Mouse (Mus musculus) midbrain, embryonic 15.5 days (tissue): Measurements from ENCODE around the gene Oas1d. TPM values are rescaled to one million over a fixed set of nuclear protein-coding genes. Genes with fewer than 3 reads are reported as not detected.
"Not testable (repeated sequence)": the region's sequence is repeated elsewhere in the genome, so short reads cannot be mapped to it uniquely, and the experiment has no call there.

Experiments used
- ATAC-seq: fragments of 200-750 bp; cut with Nextera tagmentation; replicated peaks from 2 replicates; pipeline ENCODE4 v1.8.0; 2017; ENCODE audit warnings: moderate TSS enrichment
- H3K27ac ChIP-seq: fragments of 300-500 bp; sonication (generic); 2 replicates; pipeline ENCODE4 v1.5.1; 2015; ENCODE audit warnings: mild to moderate bottlenecking, inconsistent platforms
- H3K27me3 ChIP-seq: fragments of 300-500 bp; sonication (generic); replicated peaks from 2 replicates; pipeline ENCODE4 v1.6.1; 2015; ENCODE audit warnings: inconsistent platforms
- H3K36me3 ChIP-seq: fragments of 300-500 bp; sonication (generic); replicated peaks from 2 replicates; pipeline ENCODE4 v1.6.1; 2015; ENCODE audit warnings: inconsistent platforms
- H3K4me1 ChIP-seq: fragments of 300-500 bp; sonication (generic); 2 replicates; pipeline ENCODE4 v1.6.1; 2015; ENCODE audit warnings: inconsistent platforms
- H3K4me2 ChIP-seq: fragments of 300-500 bp; sonication (generic); 2 replicates; pipeline ENCODE4 v1.6.1; 2015; ENCODE audit warnings: inconsistent platforms, mild to moderate bottlenecking, moderate library complexity
- H3K4me3 ChIP-seq: fragments of 300-500 bp; sonication (generic); 2 replicates; pipeline ENCODE4 v1.5.1; 2015; ENCODE audit warnings: mild to moderate bottlenecking, inconsistent platforms
- H3K9ac ChIP-seq: fragments of 300-500 bp; sonication (generic); 2 replicates; pipeline ENCODE4 v1.6.1; 2015; ENCODE audit warnings: mild to moderate bottlenecking, inconsistent platforms
- H3K9me3 ChIP-seq: fragments of 300-500 bp; sonication (generic); 2 replicates; pipeline ENCODE4 v1.6.1; 2016; ENCODE audit warnings: inconsistent platforms
- WGBS: fragments of 180-500 bp; shearing (Covaris S2); methylation state at CpG from one replicate; pipeline ENCODE4 v1.1.7; 2015; ENCODE audit warnings: mixed read lengths; 5-methylcytosine and 5-hydroxymethylcytosine counted together
- polyA plus RNA-seq: library from polyadenylated mRNA; unstranded; fragments of >200 nt; fragmentation: Nextera tagmentation; extraction: Ambion mirVana; gene quantifications from 2 replicates; pipeline ENCODE4 v1.2.1, GENCODE M21; 2015

The Oas1d gene
- polyA plus RNA-seq, 1 experiment from 2014 or later: 0.13 TPM

- ATAC-seq: no peak
- Histone ChIP-seq H3K4me1 (no peaks in the 10 kb centered on the region), H3K27ac (no peak overlapping the region), H3K4me2 (no peak overlapping the region), H3K36me3 (no peaks in the 10 kb centered on the region), H3K9ac (no peak overlapping the region), H3K27me3 (no peaks in the 10 kb centered on the region), H3K9me3 (no peaks in the 10 kb centered on the region), H3K4me3 (no peak overlapping the region)
- WGBS: 50% methylated on average over 7 of the region's 7 CpGs
Measured at GRCm38 (mm10) chr5:120908196-120908920, 6.0 kb upstream of the Oas1d start.

GRCm38 (mm10) chr5:120919156-120919935 is 5.0 kb downstream of the Oas1d start:
- not testable (repeated sequence) for H3K4me1 ChIP-seq, H3K4me2 ChIP-seq, H3K9ac ChIP-seq, H3K9me3 ChIP-seq, H3K4me3 ChIP-seq, H3K36me3 ChIP-seq, H3K27me3 ChIP-seq, ATAC-seq, H3K27ac ChIP-seq
- 58% methylated on average over 2 of the region's 2 CpGs for WGBS

GRCm38 (mm10) chr5:120920296-120920695 is 6.0 kb downstream of the Oas1d start:
- no peak for ATAC-seq
- Histone ChIP-seq H3K27me3 (no peaks in the 10 kb centered on the region), H3K4me3 (no peak overlapping the region), H3K9me3 (no peaks in the 10 kb centered on the region), H3K4me1 (no peaks in the 10 kb centered on the region), H3K4me2 (no peak overlapping the region), H3K9ac (no peak overlapping the region), H3K27ac (no peak overlapping the region), H3K36me3 (no peaks in the 10 kb centered on the region)
- WGBS: 80% methylated on average over 3 of the region's 3 CpGs

GRCm38 (mm10) chr5:120923969-120924368 is 9.6 kb downstream of the Oas1d start:
- no peaks in the 10 kb centered on the region for H3K9me3 ChIP-seq
- no peaks in the 10 kb centered on the region for H3K27me3 ChIP-seq
- no peak overlapping the region for H3K27ac ChIP-seq
- H3K4me1 ChIP-seq: no peaks in the 10 kb centered on the region
- no peak for ATAC-seq
- H3K4me2 ChIP-seq: no peak overlapping the region
- 83% methylated on average over 4 of the region's 4 CpGs for WGBS
- H3K4me3 ChIP-seq: no peak overlapping the region
- H3K9ac ChIP-seq: no peak overlapping the region
- no peaks in the 10 kb centered on the region for H3K36me3 ChIP-seq

- not testable (repeated sequence) for H3K4me1 ChIP-seq, H3K9me3 ChIP-seq, H3K27ac ChIP-seq, H3K27me3 ChIP-seq, H3K4me3 ChIP-seq, H3K36me3 ChIP-seq, H3K4me2 ChIP-seq, H3K9ac ChIP-seq, ATAC-seq
- 92% methylated on average over 4 of the region's 4 CpGs for WGBS
Measured at GRCm38 (mm10) chr5:120924520-120924919, 10.2 kb downstream of the Oas1d start.

GRCm38 (mm10) chr5:120926311-120926710 is 12.0 kb downstream of the Oas1d start:
- 74% methylated on average over 2 of the region's 2 CpGs for WGBS
- not testable (repeated sequence) for H3K4me3 ChIP-seq, ATAC-seq, H3K27me3 ChIP-seq, H3K9me3 ChIP-seq, H3K9ac ChIP-seq, H3K27ac ChIP-seq, H3K36me3 ChIP-seq, H3K4me1 ChIP-seq, H3K4me2 ChIP-seq

GRCm38 (mm10) chr5:120927036-120927435 is 12.7 kb downstream of the Oas1d start:
- no peak overlapping the region for H3K9ac ChIP-seq
- H3K4me1 ChIP-seq: no peaks in the 10 kb centered on the region
- ATAC-seq: no peak
- no peaks in the 10 kb centered on the region for H3K9me3 ChIP-seq
- no peak overlapping the region for H3K4me3 ChIP-seq
- 0% methylated on average over 1 of the region's 1 CpGs for WGBS
- no peaks in the 10 kb centered on the region for H3K36me3 ChIP-seq
- no peak overlapping the region for H3K27ac ChIP-seq
- no peaks in the 10 kb centered on the region for H3K27me3 ChIP-seq
- no peak overlapping the region for H3K4me2 ChIP-seq

- WGBS: 12% methylated on average over 5 of the region's 5 CpGs
- H3K36me3 ChIP-seq: no peaks in the 10 kb centered on the region
Measured at GRCm38 (mm10) chr5:120933966-120934365, 19.6 kb downstream of the Oas1d start.

GRCm38 (mm10) chr5:120937841-120938240 is 23.5 kb downstream of the Oas1d start:
- Histone ChIP-seq H3K9ac (no peak overlapping the region), H3K4me2 (no peak overlapping the region), H3K9me3 (no peaks in the 10 kb centered on the region), H3K27ac (no peak overlapping the region), H3K4me1 (no peaks in the 10 kb centered on the region), H3K36me3 (no peaks in the 10 kb centered on the region), H3K4me3 (no peak overlapping the region), H3K27me3 (no peaks in the 10 kb centered on the region)
- WGBS: 79% methylated on average over 4 of the region's 4 CpGs
- no peak for ATAC-seq

More at GRCm38 (mm10) chr5:120933966-120934365, 19.6 kb downstream of the Oas1d start:
- Histone ChIP-seq H3K4me1 (no peaks in the 10 kb centered on the region), H3K9ac (no peak overlapping the region), H3K9me3 (no peaks in the 10 kb centered on the region), H3K27ac (no peak overlapping the region), H3K4me2 (no peak overlapping the region), H3K4me3 (no peak overlapping the region), H3K27me3 (no peaks in the 10 kb centered on the region)
- no peak for ATAC-seq

- H3K36me3 ChIP-seq: no peaks in the 10 kb centered on the region
- H3K4me1 ChIP-seq: no peaks in the 10 kb centered on the region
- ATAC-seq: no peak
- no peaks in the 10 kb centered on the region for H3K9me3 ChIP-seq
- H3K27ac ChIP-seq: no peak overlapping the region
- WGBS: 52% methylated on average over 8 of the region's 8 CpGs
- H3K4me2 ChIP-seq: no peak overlapping the region
- H3K4me3 ChIP-seq: no peak overlapping the region
- H3K9ac ChIP-seq: no peak overlapping the region
- H3K27me3 ChIP-seq: no peaks in the 10 kb centered on the region
Measured at GRCm38 (mm10) chr5:120938586-120938985, 24.2 kb downstream of the Oas1d start.

GRCm38 (mm10) chr5:120942076-120942475 is 27.7 kb downstream of the Oas1d start:
- no peaks in the 10 kb centered on the region for H3K4me1 ChIP-seq
- H3K9me3 ChIP-seq: no peaks in the 10 kb centered on the region
- no peak overlapping the region for H3K9ac ChIP-seq
- no peak overlapping the region for H3K27ac ChIP-seq
- no peak for ATAC-seq
- WGBS: 70% methylated on average over 10 of the region's 10 CpGs
- no peak overlapping the region for H3K4me2 ChIP-seq
- H3K27me3 ChIP-seq: no peaks in the 10 kb centered on the region
- no peaks in the 10 kb centered on the region for H3K36me3 ChIP-seq
- H3K4me3 ChIP-seq: no peak overlapping the region

GRCm38 (mm10) chr5:120952242-120952770 is 38.0 kb downstream of the Oas1d start:
- Histone ChIP-seq H3K9me3 (no peaks in the 10 kb centered on the region), H3K36me3 (no peaks in the 10 kb centered on the region), H3K27ac (no peak overlapping the region), H3K27me3 (no peaks in the 10 kb centered on the region; the same call in 1 of the 2 replicates), H3K4me2 (no peak overlapping the region), H3K9ac (no peak overlapping the region), H3K4me3 (no peak overlapping the region), H3K4me1 (no peaks in the 10 kb centered on the region)
- no peak for ATAC-seq
- 77% methylated on average over 10 of the region's 10 CpGs for WGBS
